In genomic region chr7:117475106-117475505, GRCm38 (mm10) we compare ENCODE assay signal across 15 mouse cellular contexts.
"Had no signal": no experiment of that assay in that cellular context is flagged by ENCODE, and none has a peak within 500 bp of the region (broad histone marks: within the 10 kb centered on the region; RNA-seq: fewer than 3 reads in every experiment).

No protein-coding gene starts in this region.

- H3K4me2 ChIP-seq: limb, embryonic 12.5 days; neural tube, embryonic 15.5 days had no signal

- H3K9me3 ChIP-seq: limb, embryonic 12.5 days; megakaryocyte, embryonic 14.5 days; neural tube, embryonic 15.5 days had no signal

- H3K9ac ChIP-seq: limb, embryonic 12.5 days; liver, embryonic 14.5 days; neural tube, embryonic 15.5 days had no signal

- H3K4me3 ChIP-seq: limb, embryonic 12.5 days; megakaryocyte, embryonic 14.5 days; myocyte; neural tube, embryonic 15.5 days had no signal

- H3K36me3 ChIP-seq: limb, embryonic 12.5 days; neural tube, embryonic 15.5 days had no signal

- H3K27ac ChIP-seq: limb, embryonic 12.5 days; liver, embryonic 14.5 days; macrophage; neural tube, embryonic 15.5 days had no signal

- DNase-seq: kidney, adult 18-20 months; kidney, postnatal 25 days; layer of hippocampus, postnatal 36 days; lung, adult 2 months; lung, postnatal 10 days; midbrain, embryonic 14.5 days; spleen, adult 18-20 months; thymus, adult 18-20 months; thymus, postnatal 14 days had no signal

- H3K27me3 ChIP-seq: limb, embryonic 12.5 days; neural tube, embryonic 15.5 days had no signal
